Mouse (Mus musculus) lung, embryonic 16.5 days (tissue): Measurements from ENCODE around the gene Nos1ap. TPM values are rescaled to one million over a fixed set of nuclear protein-coding genes. Genes with fewer than 3 reads are reported as not detected.
A peak's percentile ranks its signal among the peaks of the same experiment; 100 is the strongest.

ENCODE experiments used
- ATAC-seq: fragments of 200-750 bp; cut with Nextera tagmentation; 2 replicates; pipeline ENCODE4 v1.8.0; 2017; ENCODE audit warnings: low read depth, mild to moderate bottlenecking, moderate library complexity
- H3K27ac ChIP-seq: fragments of 300-500 bp; sonication (generic); 2 replicates; pipeline ENCODE4 v1.5.1; 2014; ENCODE audit warnings: mild to moderate bottlenecking, control low read depth, low read length
- H3K27me3 ChIP-seq: fragments of 300-500 bp; sonication (generic); 2 replicates; pipeline ENCODE4 v1.6.1; 2014; ENCODE audit warnings: low read depth, low read length, mixed read lengths; ENCODE audit not compliant: control insufficient read depth, insufficient read depth
- H3K36me3 ChIP-seq: fragments of 300-500 bp; sonication (generic); 2 replicates; pipeline ENCODE4 v1.6.1; 2014; ENCODE audit warnings: low read length; ENCODE audit not compliant: control insufficient read depth, insufficient read depth
- H3K4me1 ChIP-seq: fragments of 300-500 bp; sonication (generic); replicated peaks from 2 replicates; pipeline ENCODE4 v1.6.1; 2014; ENCODE audit warnings: low read length, mixed read lengths; ENCODE audit not compliant: control insufficient read depth, insufficient read depth
- H3K4me2 ChIP-seq: fragments of 300-500 bp; sonication (generic); 2 replicates; pipeline ENCODE4 v1.6.1; 2014; ENCODE audit warnings: low read depth, low read length, control low read depth
- H3K4me3 ChIP-seq: fragments of 300-500 bp; sonication (generic); 2 replicates; pipeline ENCODE4 v1.5.1; 2014; ENCODE audit warnings: mild to moderate bottlenecking, low read length, control low read depth
- H3K9ac ChIP-seq: fragments of 300-500 bp; sonication (generic); 2 replicates; pipeline ENCODE4 v1.6.1; 2014; ENCODE audit warnings: low read length, control low read depth
- H3K9me3 ChIP-seq: fragments of 300-500 bp; sonication (generic); 2 replicates; pipeline ENCODE4 v1.6.1; 2016; ENCODE audit warnings: low read length; ENCODE audit not compliant: control insufficient read depth
- WGBS: fragments of 180-500 bp; shearing (Covaris S2); extraction: QIAGEN DNeasy Blood & Tissue Kit; methylation state at CpG from one replicate; pipeline ENCODE4 v1.1.7; 2014; 5-methylcytosine and 5-hydroxymethylcytosine counted together
- polyA plus RNA-seq: library from polyadenylated mRNA; unstranded; fragments of >200 nt; fragmentation: Nextera tagmentation; extraction: Ambion mirVana; gene quantifications from 2 replicates; pipeline ENCODE4 v1.2.1, GENCODE M21; 2015

Gene Nos1ap
- polyA plus RNA-seq, 1 experiment from 2014 or later, result 7.1 TPM

DNA sequence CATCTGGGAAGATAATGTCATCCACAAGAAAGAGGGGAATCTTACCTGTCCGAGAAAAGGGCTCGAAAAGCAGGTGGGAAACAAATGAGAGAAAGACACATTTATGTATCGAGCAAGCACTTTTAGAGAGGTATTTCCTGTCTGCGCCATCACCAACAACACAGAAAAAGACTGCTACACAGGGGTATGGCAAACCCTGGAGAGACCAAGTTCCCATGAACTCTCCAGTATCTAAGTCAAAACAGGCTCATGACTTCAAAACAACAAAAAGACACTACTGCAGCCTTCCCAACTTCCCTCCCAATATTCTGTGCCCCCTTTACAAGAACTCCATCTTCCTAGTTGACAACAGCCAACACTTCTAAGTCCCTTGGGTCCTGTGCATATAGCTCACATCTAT lies 283.4 kb downstream of the Nos1ap start, which contains the start of gene Gm7694:
TSS of gene Gm7694 (minus strand) at position 101 of the 400 bp plus-strand sequence.
- H3K4me2 ChIP-seq, result no peak within 1 kb of the TSS
- no peaks in the 10 kb centered on the region for H3K36me3 ChIP-seq
- no peak within 1 kb of the TSS for H3K4me3 ChIP-seq
- H3K27ac ChIP-seq, result no peak within 1 kb of the TSS
- no peak for ATAC-seq
- 94% methylated on average over 4 of the region's 4 CpGs for WGBS
- H3K27me3 ChIP-seq, result no peaks in the 10 kb centered on the region
- H3K9ac ChIP-seq, result no peak within 1 kb of the TSS
- H3K9me3 ChIP-seq, result no peaks in the 10 kb centered on the region
- no peaks in the 10 kb centered on the region for H3K4me1 ChIP-seq

DNA sequence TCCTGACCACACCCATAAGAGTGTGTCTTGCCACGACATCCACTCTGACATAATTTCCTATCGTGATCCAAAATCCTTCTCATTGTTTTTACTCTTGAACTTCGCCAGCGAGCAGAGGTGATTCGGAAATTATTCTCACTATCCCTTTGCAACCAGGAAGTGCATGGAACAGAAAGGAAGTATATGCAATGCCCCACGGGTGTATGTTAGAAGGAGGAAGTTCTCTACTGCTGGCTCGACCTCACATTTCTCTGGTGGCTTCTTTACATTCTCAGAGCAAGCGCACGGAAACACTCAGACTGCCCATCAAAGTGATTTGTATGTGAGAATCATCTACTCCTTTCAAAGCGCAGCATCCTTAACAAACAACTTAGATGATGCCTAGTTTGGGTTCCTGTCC lies 284.7 kb downstream of the Nos1ap start:
- H3K36me3 ChIP-seq, result no peaks in the 10 kb centered on the region
- no peaks in the 10 kb centered on the region for H3K9me3 ChIP-seq
- no peaks in the 10 kb centered on the region for H3K27me3 ChIP-seq
- H3K9ac ChIP-seq, result no peak overlapping the region
- WGBS, result 85% methylated on average over 10 of the region's 10 CpGs
- H3K4me1 ChIP-seq, result no peaks in the 10 kb centered on the region
- H3K4me2 ChIP-seq, result no peak overlapping the region
- ATAC-seq, result no peak
- no peak overlapping the region for H3K27ac ChIP-seq
- no peak overlapping the region for H3K4me3 ChIP-seq

DNA sequence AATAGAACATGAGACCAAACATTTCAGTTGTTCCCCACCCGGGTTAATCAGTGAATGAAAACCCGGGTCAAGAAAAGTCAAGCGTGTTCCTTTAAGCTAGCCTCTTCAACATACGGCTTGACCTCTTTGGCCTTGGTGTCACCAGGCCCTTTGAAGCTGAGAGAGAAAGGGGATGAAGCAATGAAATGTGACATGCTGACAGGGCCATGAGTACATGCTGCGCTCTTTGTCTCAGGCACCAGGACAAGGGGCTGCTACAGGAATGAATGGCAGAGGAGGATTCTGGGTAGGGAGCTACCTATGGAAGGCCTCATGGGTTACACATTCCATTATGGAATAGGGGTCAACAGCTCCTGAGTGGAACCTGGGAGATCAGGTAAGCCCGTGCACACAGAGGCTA lies 286.6 kb downstream of the Nos1ap start:
- H3K4me2 ChIP-seq, result no peak overlapping the region
- H3K4me1 ChIP-seq, result no peaks in the 10 kb centered on the region
- no peak overlapping the region for H3K27ac ChIP-seq
- H3K9me3 ChIP-seq, result no peaks in the 10 kb centered on the region
- WGBS, result 62% methylated on average over 6 of the region's 6 CpGs
- no peaks in the 10 kb centered on the region for H3K36me3 ChIP-seq
- ATAC-seq, result no peak
- no peak overlapping the region for H3K4me3 ChIP-seq
- H3K27me3 ChIP-seq, result no peaks in the 10 kb centered on the region
- no peak overlapping the region for H3K9ac ChIP-seq

DNA sequence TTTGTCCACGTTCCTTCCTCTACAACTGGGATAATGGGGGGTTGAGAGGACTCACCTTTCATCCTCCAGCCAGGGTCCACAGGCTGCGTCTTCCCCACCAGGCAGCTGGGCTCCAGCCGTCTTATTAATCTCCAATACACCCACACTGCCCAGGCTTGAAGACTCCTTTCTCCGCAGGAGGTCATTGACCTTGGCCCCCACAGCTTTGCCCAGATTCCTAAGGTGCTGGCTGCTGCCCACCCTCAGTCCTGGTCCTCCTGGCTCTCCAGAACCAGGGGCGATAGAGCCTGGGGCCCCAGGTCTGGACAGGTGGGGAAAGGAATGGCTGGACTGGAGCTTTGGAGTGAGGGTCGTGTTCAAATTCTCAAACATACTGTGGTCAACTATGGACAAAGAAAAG lies 287.2 kb downstream of the Nos1ap start:
- WGBS, result 77% methylated on average over 6 of the region's 6 CpGs
- no peak overlapping the region for H3K4me3 ChIP-seq
- H3K4me2 ChIP-seq, result no peak overlapping the region
- no peaks in the 10 kb centered on the region for H3K36me3 ChIP-seq
- no peak overlapping the region for H3K27ac ChIP-seq
- no peaks in the 10 kb centered on the region for H3K4me1 ChIP-seq
- H3K9ac ChIP-seq, result no peak overlapping the region
- H3K27me3 ChIP-seq, result no peaks in the 10 kb centered on the region
- no peak for ATAC-seq
- H3K9me3 ChIP-seq, result no peaks in the 10 kb centered on the region

DNA sequence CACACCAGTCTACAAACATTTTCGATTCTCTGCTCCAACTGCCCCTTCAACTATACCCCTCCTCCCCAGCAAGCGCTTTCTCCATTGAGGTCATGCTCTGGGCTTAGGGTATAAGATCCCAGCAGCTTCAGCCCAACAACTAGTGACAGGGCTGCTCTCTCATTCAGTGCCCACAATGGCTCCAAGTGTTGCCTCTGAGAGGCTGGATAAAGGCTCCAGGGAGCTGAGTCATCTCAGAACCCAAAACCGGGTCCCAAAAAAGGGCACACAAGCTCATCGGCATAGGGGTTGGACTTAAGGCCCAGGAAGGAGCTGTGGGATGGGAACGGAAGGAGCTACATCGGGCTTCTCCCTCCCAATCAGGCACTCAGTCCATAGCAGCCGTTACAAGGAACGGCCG lies 288.0 kb downstream of the Nos1ap start:
- WGBS, result 91% methylated on average over 9 of the region's 9 CpGs
- Histone ChIP-seq H3K27me3 (no peaks in the 10 kb centered on the region), H3K4me1 (no peaks in the 10 kb centered on the region), H3K9me3 (no peaks in the 10 kb centered on the region), H3K4me3 (no peak overlapping the region), H3K27ac (no peak overlapping the region), H3K9ac (no peak overlapping the region), H3K4me2 (no peak overlapping the region), H3K36me3 (no peaks in the 10 kb centered on the region)
- no peak for ATAC-seq

DNA sequence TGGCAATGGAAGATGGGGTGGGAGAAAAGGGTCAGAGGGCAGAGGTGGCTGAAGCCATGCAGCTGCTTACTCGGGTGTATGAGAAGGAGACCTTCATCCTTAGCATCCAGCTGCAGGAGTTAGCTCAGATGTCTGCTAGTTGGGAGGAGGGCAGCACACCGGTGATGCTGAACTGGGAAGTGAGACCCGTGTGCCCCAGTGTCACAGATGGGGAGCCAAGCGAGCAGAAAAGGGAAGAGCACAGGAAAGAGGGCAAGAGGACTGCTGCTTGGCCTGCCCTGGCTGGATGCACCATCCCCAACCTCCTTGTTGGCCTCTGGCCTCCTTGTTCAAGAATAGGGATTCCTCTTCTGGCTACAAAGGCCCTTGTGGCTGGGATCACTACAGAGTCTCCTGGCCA lies 290.2 kb downstream of the Nos1ap start:
- Histone ChIP-seq H3K27ac (no peak overlapping the region), H3K9me3 (no peaks in the 10 kb centered on the region), H3K4me2 (no peak overlapping the region), H3K27me3 (no peaks in the 10 kb centered on the region), H3K36me3 (no peaks in the 10 kb centered on the region), H3K4me1 (no peaks in the 10 kb centered on the region), H3K4me3 (no peak overlapping the region), H3K9ac (no peak overlapping the region)
- WGBS, result 75% methylated on average over 4 of the region's 4 CpGs
- ATAC-seq, result no peak

DNA sequence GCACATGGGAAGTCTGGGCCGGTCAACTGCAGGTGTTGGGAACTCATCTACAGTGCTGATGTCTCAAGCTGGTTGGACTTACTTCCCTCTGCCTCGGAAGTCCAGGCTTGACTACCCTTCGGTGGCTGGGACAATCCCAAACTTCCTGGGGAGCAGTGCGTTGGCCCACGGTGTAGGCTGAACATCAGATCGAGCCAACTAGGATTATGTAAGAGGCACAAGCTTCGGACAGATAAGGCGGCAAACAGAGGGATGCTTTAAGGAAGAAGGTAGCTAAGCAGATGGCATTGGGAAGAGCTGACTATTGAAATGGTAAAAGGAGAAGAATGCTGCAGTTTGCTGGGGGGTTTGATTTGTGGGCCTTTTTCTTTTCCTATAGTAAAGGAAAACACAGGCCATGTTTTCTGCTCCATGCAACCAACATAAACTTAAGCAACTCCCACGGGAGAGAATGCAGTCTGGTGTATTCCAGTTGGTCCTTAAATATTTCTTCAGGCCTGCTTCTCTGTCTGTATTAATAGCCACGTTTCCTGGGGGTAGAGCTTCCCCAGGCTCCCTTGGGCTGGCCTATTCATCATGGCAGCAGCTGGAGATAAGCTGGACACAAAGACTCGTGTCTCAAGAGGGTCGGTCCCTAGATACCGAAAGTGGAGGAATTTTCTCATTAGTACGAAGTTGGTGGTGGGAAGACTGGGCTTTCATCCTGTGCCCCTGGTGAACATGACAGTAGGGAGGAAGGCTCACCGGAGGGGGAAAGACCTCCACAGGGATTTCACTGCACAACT lies 294.7 kb downstream of the Nos1ap start:
- Histone ChIP-seq H3K36me3 (no peaks in the 10 kb centered on the region), H3K4me2 (no peak overlapping the region), H3K4me1 (peaks cover 3% of the 10 kb centered on the region; the same call in 1 of the 2 replicates), H3K4me3 (no peak overlapping the region), H3K27me3 (no peaks in the 10 kb centered on the region), H3K9ac (no peak overlapping the region), H3K27ac (no peak overlapping the region), H3K9me3 (no peaks in the 10 kb centered on the region)
- no peak for ATAC-seq
- 65% methylated on average over 15 of the region's 15 CpGs for WGBS

DNA sequence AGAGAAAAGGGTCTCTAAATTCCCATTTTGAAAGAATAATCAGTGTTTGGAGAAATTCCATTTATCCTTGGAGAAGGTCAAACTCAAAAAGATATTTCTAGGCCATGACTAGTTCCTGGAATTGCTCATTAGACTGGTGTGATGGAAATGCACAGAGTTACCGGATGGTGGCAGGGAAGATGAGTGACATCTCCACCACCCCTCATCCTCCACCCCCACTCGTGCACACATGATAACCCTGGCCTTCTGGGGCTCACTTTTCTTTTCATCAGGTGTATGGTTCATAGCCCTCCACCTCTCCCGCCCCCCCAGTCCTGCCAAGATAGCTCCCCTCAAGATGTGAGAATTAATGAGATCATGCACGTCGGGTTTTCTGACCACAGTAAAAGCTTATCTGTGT lies 296.4 kb downstream of the Nos1ap start:
- peaks cover 3% of the 10 kb centered on the region; the same call in 1 of the 2 replicates for H3K4me1 ChIP-seq
- no peaks in the 10 kb centered on the region for H3K36me3 ChIP-seq
- H3K9ac ChIP-seq, result no peak overlapping the region
- H3K4me2 ChIP-seq, result no peak overlapping the region
- H3K27ac ChIP-seq, result no peak overlapping the region
- no peak overlapping the region for H3K4me3 ChIP-seq
- ATAC-seq, result no peak
- no peaks in the 10 kb centered on the region for H3K9me3 ChIP-seq
- WGBS, result 65% methylated on average over 5 of the region's 5 CpGs
- H3K27me3 ChIP-seq, result no peaks in the 10 kb centered on the region

DNA sequence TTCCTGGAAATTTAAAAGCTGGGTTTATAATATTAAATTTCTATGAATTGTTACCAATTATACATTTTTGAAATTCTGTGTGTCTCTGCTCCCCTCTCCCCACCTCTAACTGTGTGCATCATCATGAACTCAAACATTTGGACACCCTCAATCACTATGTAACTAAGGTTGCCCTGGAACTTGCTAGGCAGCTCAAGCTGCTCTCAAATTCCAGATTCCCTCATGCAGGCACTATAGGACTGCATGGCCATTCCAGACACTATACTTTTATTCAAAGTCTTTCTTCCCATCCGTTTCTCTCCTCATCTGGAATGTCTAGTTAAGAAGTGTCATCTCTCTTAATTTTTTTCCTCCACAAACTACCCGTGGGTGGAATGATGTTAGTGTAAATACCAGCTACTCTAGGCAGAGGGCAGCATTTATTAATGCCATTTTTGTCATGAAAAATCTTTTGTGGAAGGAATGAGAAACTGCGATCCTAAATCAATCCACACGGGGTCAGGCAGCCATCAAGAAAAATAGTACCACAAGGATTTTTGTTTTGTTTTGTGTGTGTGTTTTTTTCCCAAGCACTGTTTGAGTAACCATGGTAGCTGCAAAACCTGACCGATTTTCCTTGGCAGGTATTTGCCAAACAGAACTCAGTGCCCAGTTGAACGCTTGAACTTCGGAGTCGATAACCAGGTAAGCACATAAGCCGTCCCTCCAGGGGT lies 297.3 kb downstream of the Nos1ap start:
- 25% methylated on average over 9 of the region's 9 CpGs for WGBS
- peak; percentile 10; the same call in 1 of the 2 replicates for ATAC-seq
- H3K4me2 ChIP-seq, result peak overlapping the region; percentile 36; the same call in 1 of the 2 replicates

More for the DNA sequence above, 297.3 kb downstream of the Nos1ap start:
- Histone ChIP-seq H3K9me3 (no peaks in the 10 kb centered on the region), H3K27ac (no peak overlapping the region), H3K4me3 (no peak overlapping the region), H3K27me3 (no peaks in the 10 kb centered on the region), H3K9ac (no peak overlapping the region), H3K36me3 (no peaks in the 10 kb centered on the region), H3K4me1 (peaks cover 3% of the 10 kb centered on the region; the same call in 1 of the 2 replicates)
